Mouse (Mus musculus) kidney, postnatal 0 days (tissue): ENCODE results near the gene Hist1h2bk. TPM values are rescaled to one million over a fixed set of nuclear protein-coding genes. Genes with fewer than 3 reads are reported as not detected.
A peak's percentile ranks its signal among the peaks of the same experiment; 100 is the strongest.
"Not testable (repeated sequence)": the region's sequence is repeated elsewhere in the genome, so short reads cannot be mapped to it uniquely, and the experiment has no call there.

Experiments
- ATAC-seq: fragments of 200-750 bp; cut with Nextera tagmentation; replicated peaks from 2 replicates; pipeline ENCODE4 v1.8.0; 2017; ENCODE audit warnings: low read depth, moderate number of reproducible peaks, moderate TSS enrichment, moderate library complexity; ENCODE audit not compliant: low FRiP score
- DNase-seq: peaks from one replicate; pipeline ENCODE4 v3.0.0-alpha.2; 2016; ENCODE audit warnings: low spot score
- H3K27ac ChIP-seq: fragments of 300-500 bp; sonication (generic); 2 replicates; pipeline ENCODE4 v1.5.1; 2014; ENCODE audit warnings: mild to moderate bottlenecking
- H3K27me3 ChIP-seq: fragments of 300-500 bp; sonication (generic); 2 replicates; pipeline ENCODE4 v1.6.1; 2014; ENCODE audit warnings: low read length, mixed read lengths; ENCODE audit not compliant: insufficient read depth
- H3K36me3 ChIP-seq: fragments of 300-500 bp; sonication (generic); 2 replicates; pipeline ENCODE4 v1.6.1; 2014; ENCODE audit warnings: low read length, mixed read lengths; ENCODE audit not compliant: insufficient read depth
- H3K4me1 ChIP-seq: fragments of 300-500 bp; sonication (generic); replicated peaks from 2 replicates; pipeline ENCODE4 v1.6.1; 2014; ENCODE audit warnings: antibody characterized with exemption, low read length, mixed read lengths; ENCODE audit not compliant: insufficient read depth
- H3K4me2 ChIP-seq: fragments of 300-500 bp; sonication (generic); 2 replicates; pipeline ENCODE4 v1.6.1; 2014; ENCODE audit warnings: mild to moderate bottlenecking, low read length, moderate library complexity, mixed read lengths
- H3K4me3 ChIP-seq: fragments of 300-500 bp; sonication (generic); replicated peaks from 2 replicates; pipeline ENCODE4 v1.5.1; 2014; ENCODE audit warnings: low read depth, low read length
- H3K9ac ChIP-seq: fragments of 300-500 bp; sonication (generic); 2 replicates; pipeline ENCODE4 v1.6.1; 2014; ENCODE audit warnings: low read depth, low read length
- H3K9me3 ChIP-seq: fragments of 300-500 bp; sonication (generic); replicated peaks from 2 replicates; pipeline ENCODE4 v1.6.1; 2016; ENCODE audit warnings: low read length, inconsistent platforms, mixed read lengths
- CTCF ChIP-seq: IDR thresholded peaks from 2 replicates; pipeline ENCODE4 v1.5.1; 2016; ENCODE audit warnings: antibody characterized with exemption, low read depth, mild to moderate bottlenecking, moderate library complexity
- WGBS: fragments of 180-500 bp; shearing (Covaris S2); extraction: QIAGEN DNeasy Blood & Tissue Kit; methylation state at CpG from one replicate; pipeline ENCODE4 v1.1.7; 2014; 5-methylcytosine and 5-hydroxymethylcytosine counted together
- microRNA-seq: library from miRNA; unstranded; fragments of <30 nt; microRNA quantifications from one replicate; pipeline ENCODE4, GENCODE M21; 2016
- polyA plus RNA-seq: library from polyadenylated mRNA; unstranded; fragments of >200 nt; fragmentation: Nextera tagmentation; extraction: Ambion mirVana; gene quantifications from 2 replicates; pipeline ENCODE4 v1.2.1, GENCODE M21; 2015

The Hist1h2bk gene
- polyA plus RNA-seq, 1 experiment from 2014 or later = 4.0 TPM

GRCm38 (mm10) chr13:22050591-22051522, 15.2 kb downstream of the Hist1h2bk start:
- WGBS = under 1% methylated on average over 52 of the region's 52 CpGs

GRCm38 (mm10) chr13:22051523-22051859, 15.8 kb downstream of the Hist1h2bk start:
- no peaks in the 10 kb centered on the region for H3K4me1 ChIP-seq
- peak overlapping the region; percentile 82 for H3K27ac ChIP-seq
- no peaks in the 10 kb centered on the region for H3K27me3 ChIP-seq
- 14% methylated on average over 5 of the region's 5 CpGs for WGBS
- peak overlapping the region; percentile 67 for H3K4me2 ChIP-seq
- no peak for TF ChIP-seq CTCF
- H3K9me3 ChIP-seq = no peaks in the 10 kb centered on the region
- peak overlapping the region; percentile 52 for H3K4me3 ChIP-seq
- H3K36me3 ChIP-seq = no peaks in the 10 kb centered on the region
- H3K9ac ChIP-seq = peak overlapping the region; percentile 60
- DNase-seq = peak; percentile 40
- ATAC-seq = no peak

More at GRCm38 (mm10) chr13:22050591-22051522, 15.2 kb downstream of the Hist1h2bk start:
- Histone ChIP-seq H3K4me3 (peak overlapping the region; percentile 52), H3K36me3 (no peaks in the 10 kb centered on the region), H3K27ac (peak overlapping the region; percentile 82), H3K4me2 (peak overlapping the region; percentile 67), H3K9me3 (no peaks in the 10 kb centered on the region), H3K9ac (peak overlapping the region; percentile 60), H3K4me1 (no peaks in the 10 kb centered on the region), H3K27me3 (no peaks in the 10 kb centered on the region)
- ATAC-seq (peak; percentile 97), DNase-seq (peak; percentile 97)
- TF ChIP-seq CTCF = peak; percentile 83

GRCm38 (mm10) chr13:22053754-22054153, 18.1 kb downstream of the Hist1h2bk start:
- ATAC-seq (no peak), DNase-seq (no peak)
- no peak overlapping the region for H3K4me2 ChIP-seq
- H3K27ac ChIP-seq = no peak overlapping the region
- no peak overlapping the region for H3K9ac ChIP-seq
- no peak for TF ChIP-seq CTCF
- no peaks in the 10 kb centered on the region for H3K4me1 ChIP-seq
- no peak overlapping the region for H3K4me3 ChIP-seq
- H3K9me3 ChIP-seq = no peaks in the 10 kb centered on the region
- WGBS = 94% methylated on average over 1 of the region's 1 CpGs
- no peaks in the 10 kb centered on the region for H3K36me3 ChIP-seq
- no peaks in the 10 kb centered on the region for H3K27me3 ChIP-seq

- DNase-seq (no peak), ATAC-seq (no peak)
- no peaks in the 10 kb centered on the region for H3K9me3 ChIP-seq
- H3K9ac ChIP-seq = no peak overlapping the region
- 62% methylated on average over 1 of the region's 1 CpGs for WGBS
- no peaks in the 10 kb centered on the region for H3K4me1 ChIP-seq
- no peak overlapping the region for H3K27ac ChIP-seq
- H3K4me2 ChIP-seq = no peak overlapping the region
- TF ChIP-seq CTCF = no peak
- no peaks in the 10 kb centered on the region for H3K36me3 ChIP-seq
- no peak overlapping the region for H3K4me3 ChIP-seq
- no peaks in the 10 kb centered on the region for H3K27me3 ChIP-seq
These were observed 25.8 kb downstream of the Hist1h2bk start for GRCm38 (mm10) chr13:22061422-22061821.

- 52% methylated on average over 1 of the region's 1 CpGs for WGBS
- Histone ChIP-seq H3K9ac (no peak overlapping the region), H3K4me3 (no peak overlapping the region), H3K36me3 (no peaks in the 10 kb centered on the region), H3K4me2 (no peak overlapping the region), H3K27ac (no peak overlapping the region), H3K9me3 (no peaks in the 10 kb centered on the region), H3K4me1 (no peaks in the 10 kb centered on the region), H3K27me3 (no peaks in the 10 kb centered on the region)
- DNase-seq (no peak), ATAC-seq (no peak)
- TF ChIP-seq CTCF = no peak
These were observed 27.8 kb downstream of the Hist1h2bk start for GRCm38 (mm10) chr13:22063468-22063867.

- ATAC-seq = not testable (repeated sequence)
These were observed 48.5 kb downstream of the Hist1h2bk start, which contains the start of gene Vmn1r188 for GRCm38 (mm10) chr13:22084140-22084539. Gene Vmn1r188 (plus strand): TSS chr13:22084440.

More at GRCm38 (mm10) chr13:22084140-22084539, 48.5 kb downstream of the Hist1h2bk start, which contains the start of gene Vmn1r188:
- H3K4me1 ChIP-seq, H3K9ac ChIP-seq, H3K36me3 ChIP-seq, H3K4me3 ChIP-seq, H3K27ac ChIP-seq, DNase-seq, H3K27me3 ChIP-seq, H3K9me3 ChIP-seq, H3K4me2 ChIP-seq: not testable (repeated sequence)
- WGBS = 88% methylated on average over 1 of the region's 1 CpGs

Small RNA genes within 50 kb of the gene (microRNA-seq; reads per million reads assigned to microRNA genes)
- gene Gm26300 (not detected), gene Gm44390 (not detected), gene Gm44486 (not detected)

Other genes starting within 250 kb of the Hist1h2bk start
- gene Hist1h2an, start 248.7 kb upstream of the Hist1h2bk start, polyA plus RNA-seq = 4.6 TPM in 1 of 2 replicates, not detected in the other
- gene Hist1h2bp, start 248.4 kb upstream of the Hist1h2bk start, polyA plus RNA-seq = 0.71 and 1.5 TPM in 2 replicates
- gene Hist1h2bq, start 225.7 kb upstream of the Hist1h2bk start, polyA plus RNA-seq = 12.2 and 13.7 TPM in 2 replicates
- not detected in 2 replicates for gene Hist1h2ao, start 225.4 kb upstream of the Hist1h2bk start, polyA plus RNA-seq
- not detected in 2 replicates for gene Hist1h4m, start 224.1 kb upstream of the Hist1h2bk start, polyA plus RNA-seq
- 6.0 and 6.3 TPM in 2 replicates for gene Hist1h4n, start 203.7 kb upstream of the Hist1h2bk start, polyA plus RNA-seq
- 2,281 and 2,496 TPM in 2 replicates for gene Hist1h2ap, start 202.4 kb upstream of the Hist1h2bk start, polyA plus RNA-seq
- gene Hist1h2br, start 202.1 kb upstream of the Hist1h2bk start, polyA plus RNA-seq = 13.2 TPM in 2 replicates
- gene Zfp184, start 90.8 kb upstream of the Hist1h2bk start, polyA plus RNA-seq = 8.5 and 9.6 TPM in 2 replicates
- gene Pom121l2, start 54.7 kb upstream of the Hist1h2bk start, polyA plus RNA-seq = not detected in 2 replicates
- 0.21 and 0.60 TPM in 2 replicates for gene Prss16, start 26.1 kb upstream of the Hist1h2bk start, polyA plus RNA-seq
- 4.0 and 4.5 TPM in 2 replicates for gene Hist1h2ah, start 302 bp upstream of the Hist1h2bk start, polyA plus RNA-seq
- gene Hist1h4i, start 5.5 kb downstream of the Hist1h2bk start, polyA plus RNA-seq = 15.3 and 17.2 TPM in 2 replicates
- gene Hist1h2ag, start 7.1 kb downstream of the Hist1h2bk start, polyA plus RNA-seq = 33.8 and 48.4 TPM in 2 replicates
- 8.5 and 10.2 TPM in 2 replicates for gene Hist1h2bj, start 7.3 kb downstream of the Hist1h2bk start, polyA plus RNA-seq
- gene Vmn1r188, start 48.6 kb downstream of the Hist1h2bk start, polyA plus RNA-seq = not detected in 2 replicates
- not detected in 2 replicates for gene Vmn1r189, start 70.0 kb downstream of the Hist1h2bk start, polyA plus RNA-seq
- gene Vmn1r191, start 148.1 kb downstream of the Hist1h2bk start, polyA plus RNA-seq = not detected in 2 replicates
- gene Vmn1r192, start 155.3 kb downstream of the Hist1h2bk start, polyA plus RNA-seq = not detected in 2 replicates
- gene Vmn1r193, start 187.3 kb downstream of the Hist1h2bk start, polyA plus RNA-seq = not detected in 2 replicates
- gene Vmn1r194, start 208.3 kb downstream of the Hist1h2bk start, polyA plus RNA-seq = not detected in 2 replicates
- gene Vmn1r195, start 234.7 kb downstream of the Hist1h2bk start, polyA plus RNA-seq = not detected in 2 replicates